Mouse (Mus musculus) liver, adult 2 months (tissue): ENCODE measurements around the gene Rtp4.
A peak's percentile ranks its signal among the peaks of the same experiment; 100 is the strongest.

ENCODE experiments used
- CTCF ChIP-seq: fragments of 200-500 bp; IDR thresholded peaks from 2 replicates; pipeline ENCODE4 v1.5.1; 2011; ENCODE audit warnings: low read depth, low read length, control low read depth
- POLR2A ChIP-seq: fragments of 200-500 bp; IDR thresholded peaks from 2 replicates; pipeline ENCODE4 v1.6.1; 2011; ENCODE audit warnings: low read length, control low read depth; ENCODE audit not compliant: insufficient read depth; ENCODE audit errors: extremely low read depth

GRCm38 (mm10) chr16:23550346-23550980 lies 30.4 kb downstream of the Rtp4 start:
- TF ChIP-seq CTCF, result peak; percentile 84
- no peak for TF ChIP-seq POLR2A
